Mouse (Mus musculus) ES-E14 (cell line): ENCODE measurements around the gene Hist1h2bj. TPM values are rescaled to one million over a fixed set of nuclear protein-coding genes. Genes with fewer than 3 reads are reported as not detected.
"Not testable (repeated sequence)": the region's sequence is repeated elsewhere in the genome, so short reads cannot be mapped to it uniquely, and the experiment has no call there.

Source experiments
- DNase-seq: peaks from one replicate; pipeline ENCODE4 v3.0.0-alpha.2; 2013; ENCODE audit warnings: low read depth, low spot score
- H3K27ac ChIP-seq: 2 replicates; pipeline ENCODE4 v1.5.1; 2012; ENCODE audit warnings: low read depth, mild to moderate bottlenecking, low read length, moderate library complexity, mixed read lengths; ENCODE audit not compliant: poor library complexity, insufficient read depth, severe bottlenecking
- H3K36me3 ChIP-seq: 2 replicates; pipeline ENCODE4 v1.6.1; 2012; ENCODE audit warnings: mild to moderate bottlenecking, low read length, moderate library complexity, mixed read lengths; ENCODE audit not compliant: control insufficient read depth, poor library complexity, insufficient read depth, severe bottlenecking
- H3K4me1 ChIP-seq, 2 experiments: fragments of 150-350 bp in 1 of 2; sonication (generic) in 1 of 2; 2 replicates each; pipeline ENCODE4 v1.6.1; 2012; ENCODE audit warnings: low read length in 2 of 2, mild to moderate bottlenecking in 1 of 2, mixed read lengths in 1 of 2; ENCODE audit not compliant: control insufficient read depth in 2 of 2, insufficient read depth in 2 of 2, poor library complexity in 1 of 2
- H3K4me3 ChIP-seq, 2 experiments: fragments of 150-350 bp in 1 of 2; sonication (generic) in 1 of 2; 2 replicates each; pipeline ENCODE4 v1.5.1; 2012; ENCODE audit warnings: low read length in 2 of 2, low read depth in 1 of 2, mild to moderate bottlenecking in 1 of 2, mixed read lengths in 1 of 2; ENCODE audit not compliant: insufficient read depth in 1 of 2, poor library complexity in 1 of 2, severe bottlenecking in 1 of 2
- H3K9ac ChIP-seq: 2 replicates; pipeline ENCODE4 v1.6.1; 2012; ENCODE audit warnings: low read depth, mild to moderate bottlenecking, low read length, mixed read lengths; ENCODE audit not compliant: poor library complexity, insufficient read depth, severe bottlenecking
- H3K9me3 ChIP-seq: fragments of 150-350 bp; sonication (generic); 2 replicates; pipeline ENCODE4 v1.6.1; 2012; ENCODE audit warnings: low read depth, mild to moderate bottlenecking, low read length; ENCODE audit not compliant: control insufficient read depth, insufficient read depth
- CHD2 ChIP-seq: IDR thresholded peaks from 2 replicates; pipeline ENCODE4 v1.6.1; 2014; ENCODE audit warnings: mild to moderate bottlenecking, low read depth, low read length, inconsistent platforms
- HCFC1 ChIP-seq: IDR thresholded peaks from 2 replicates; pipeline ENCODE4 v1.6.1; 2012; ENCODE audit warnings: low read length, inconsistent platforms, borderline replicate concordance; ENCODE audit not compliant: insufficient read depth
- MAFK ChIP-seq: IDR thresholded peaks from 2 replicates; pipeline ENCODE4 v1.6.1; 2014; ENCODE audit warnings: mild to moderate bottlenecking, low read depth, low read length, inconsistent platforms; ENCODE audit not compliant: insufficient read depth
- ZC3H11A ChIP-seq: IDR thresholded peaks from 2 replicates; pipeline ENCODE4 v1.6.1; 2012; ENCODE audit warnings: low read depth, mild to moderate bottlenecking, inconsistent platforms, low read length, borderline replicate concordance
- ZNF384 ChIP-seq: IDR thresholded peaks from 2 replicates; pipeline ENCODE4 v1.6.1; 2012; ENCODE audit warnings: low read depth, low read length, inconsistent platforms
- in situ Hi-C, 2 experiments: fragments of 600-800 bp; cut with MboI; formaldehyde crosslinking; loops; one replicate each; pipeline ENCODE4 v1.15.1; 2025; ENCODE audit warnings: low sequenced_read_pairs in 2 of 2, inconsistent platforms in 1 of 2; ENCODE audit not compliant: unreplicated experiment in 2 of 2
- total RNA-seq: library from RNA; depleted of rRNA; stranded (reverse); fragments of 300-350 nt; gene quantifications from 2 replicates; pipeline ENCODE4 v1.2.3, GENCODE M21; 2012; rRNA removed

Hist1h2bj gene
- total RNA-seq, 1 experiment: 1,735 TPM

- in situ Hi-C loops: no loop called here
- no peak for DNase-seq
- no peaks in the 10 kb centered on the region for H3K9me3 ChIP-seq
- H3K27ac ChIP-seq: no peak overlapping the region
- H3K36me3 ChIP-seq: no peaks in the 10 kb centered on the region
- TF ChIP-seq CHD2: no peak
- no peak for TF ChIP-seq ZC3H11A
- TF ChIP-seq ZNF384: no peak
- no peak for TF ChIP-seq HCFC1
- TF ChIP-seq MAFK: no peak
- no peak overlapping the region for H3K4me3 ChIP-seq
- no peak overlapping the region for H3K9ac ChIP-seq
- H3K4me1 ChIP-seq: no peaks in the 10 kb centered on the region
These were observed 18.4 kb downstream of the Hist1h2bj start for GRCm38 (mm10) chr13:22061422-22061821.

- no peak for DNase-seq
- H3K4me3 ChIP-seq: no peak overlapping the region
- no peak overlapping the region for H3K27ac ChIP-seq
- no peaks in the 10 kb centered on the region for H3K9me3 ChIP-seq
- no peaks in the 10 kb centered on the region for H3K4me1 ChIP-seq
- TF ChIP-seq MAFK: no peak
- TF ChIP-seq CHD2: no peak
- no peak for TF ChIP-seq ZNF384
- no peak for TF ChIP-seq HCFC1
- no peak for TF ChIP-seq ZC3H11A
- no peaks in the 10 kb centered on the region for H3K36me3 ChIP-seq
- in situ Hi-C loops: no loop called here
- no peak overlapping the region for H3K9ac ChIP-seq
These were observed 20.5 kb downstream of the Hist1h2bj start for GRCm38 (mm10) chr13:22063468-22063867.

DNA sequence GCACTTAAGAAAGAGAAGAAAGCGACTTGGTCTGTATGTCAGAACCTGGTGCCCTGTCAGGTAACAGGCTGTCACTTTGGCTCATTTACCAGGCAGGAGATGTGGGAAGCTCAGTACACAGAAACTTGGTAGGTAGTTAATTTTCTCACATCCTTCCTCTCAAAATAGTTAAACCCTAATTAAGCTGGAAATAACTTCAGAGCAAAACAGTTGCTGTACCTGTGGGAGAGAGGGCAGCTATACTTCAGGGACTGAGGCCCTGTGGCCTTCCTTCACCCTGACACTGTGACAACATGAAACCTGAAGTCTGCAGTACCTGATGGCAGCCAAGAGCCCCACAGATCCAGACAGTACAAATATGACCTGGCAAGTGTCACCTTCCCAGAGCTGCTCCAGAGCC lies 41.1 kb downstream of the Hist1h2bj start, which contains the start of gene Vmn1r188:
Gene Vmn1r188 (plus strand): TSS at position 301 of the 400 bp plus-strand sequence.
- in situ Hi-C loops: loop anchor here (25.0 kb wide), 1 partner anchor 1153 kb away; the partner anchor contains the start of genes Vmn1r222 (in 2 of the 2) and Vmn1r223 (in 2 of the 2)
- H3K9ac ChIP-seq, H3K4me3 ChIP-seq, H3K36me3 ChIP-seq, H3K27ac ChIP-seq, H3K4me1 ChIP-seq, H3K9me3 ChIP-seq, DNase-seq: not testable (repeated sequence)

Other genes starting within 250 kb of the Hist1h2bj start
- 1,775 and 2,433 TPM in 2 replicates for gene Hist1h2bq, start 233.0 kb upstream of the Hist1h2bj start, total RNA-seq
- 669 TPM in 1 of 2 replicates, not detected in the other for gene Hist1h2ao, start 232.7 kb upstream of the Hist1h2bj start, total RNA-seq
- 9.8 and 22.8 TPM in 2 replicates for gene Hist1h4m, start 231.5 kb upstream of the Hist1h2bj start, total RNA-seq
- 2,365 and 3,405 TPM in 2 replicates for gene Hist1h4n, start 211.0 kb upstream of the Hist1h2bj start, total RNA-seq
- 3,404 and 3,578 TPM in 2 replicates for gene Hist1h2ap, start 209.7 kb upstream of the Hist1h2bj start, total RNA-seq
- 1,712 and 2,111 TPM in 2 replicates for gene Hist1h2br, start 209.5 kb upstream of the Hist1h2bj start, total RNA-seq
- gene Zfp184, start 98.1 kb upstream of the Hist1h2bj start, total RNA-seq: 5.4 and 6.2 TPM in 2 replicates
- gene Pom121l2, start 62.0 kb upstream of the Hist1h2bj start, total RNA-seq: 0.26 and 0.31 TPM in 2 replicates
- 2.6 and 2.9 TPM in 2 replicates for gene Prss16, start 33.5 kb upstream of the Hist1h2bj start, total RNA-seq
- 1,543 and 2,450 TPM in 2 replicates for gene Hist1h2ah, start 7.6 kb upstream of the Hist1h2bj start, total RNA-seq
- 1,340 and 1,966 TPM in 2 replicates for gene Hist1h2bk, start 7.3 kb upstream of the Hist1h2bj start, total RNA-seq
- 814 and 830 TPM in 2 replicates for gene Hist1h4i, start 1.9 kb upstream of the Hist1h2bj start, total RNA-seq
- 786 and 868 TPM in 2 replicates for gene Hist1h2ag, start 270 bp upstream of the Hist1h2bj start, total RNA-seq
- gene Vmn1r188, start 41.2 kb downstream of the Hist1h2bj start, total RNA-seq: not detected in 2 replicates
- gene Vmn1r189, start 62.6 kb downstream of the Hist1h2bj start, total RNA-seq: not detected in 2 replicates
- gene Vmn1r191, start 140.8 kb downstream of the Hist1h2bj start, total RNA-seq: not detected in 2 replicates
- not detected in 2 replicates for gene Vmn1r192, start 147.9 kb downstream of the Hist1h2bj start, total RNA-seq
- gene Vmn1r193, start 179.9 kb downstream of the Hist1h2bj start, total RNA-seq: not detected in 2 replicates
- not detected in 2 replicates for gene Vmn1r194, start 201.0 kb downstream of the Hist1h2bj start, total RNA-seq
- not detected in 2 replicates for gene Vmn1r195, start 227.3 kb downstream of the Hist1h2bj start, total RNA-seq
- not detected in 2 replicates for gene Vmn1r196, start 246.7 kb downstream of the Hist1h2bj start, total RNA-seq